Mouse (Mus musculus) hindbrain, embryonic 15.5 days (tissue): ENCODE results near the gene Pold1. TPM values are rescaled to one million over a fixed set of nuclear protein-coding genes. Genes with fewer than 3 reads are reported as not detected.

Source experiments
- ATAC-seq: fragments of 200-750 bp; cut with Nextera tagmentation; 2 replicates; pipeline ENCODE4 v1.8.0; 2017; ENCODE audit warnings: low read depth, moderate number of reproducible peaks, moderate TSS enrichment; ENCODE audit not compliant: low FRiP score
- H3K27ac ChIP-seq: fragments of 300-500 bp; sonication (generic); replicated peaks from 2 replicates; pipeline ENCODE4 v1.5.1; 2015; ENCODE audit warnings: mild to moderate bottlenecking, inconsistent platforms
- H3K27me3 ChIP-seq: fragments of 300-500 bp; sonication (generic); 2 replicates; pipeline ENCODE4 v1.6.1; 2015; ENCODE audit warnings: control low read depth, inconsistent platforms
- H3K36me3 ChIP-seq: fragments of 300-500 bp; sonication (generic); 2 replicates; pipeline ENCODE4 v1.6.1; 2015; ENCODE audit warnings: control low read depth, inconsistent platforms
- H3K4me1 ChIP-seq: fragments of 300-500 bp; sonication (generic); replicated peaks from 2 replicates; pipeline ENCODE4 v1.6.1; 2015; ENCODE audit warnings: control low read depth, inconsistent platforms
- H3K4me2 ChIP-seq: fragments of 300-500 bp; sonication (generic); 2 replicates; pipeline ENCODE4 v1.6.1; 2015; ENCODE audit warnings: moderate library complexity, mild to moderate bottlenecking, inconsistent platforms
- H3K4me3 ChIP-seq: fragments of 300-500 bp; sonication (generic); 2 replicates; pipeline ENCODE4 v1.5.1; 2015; ENCODE audit warnings: mild to moderate bottlenecking, inconsistent platforms
- H3K9ac ChIP-seq: fragments of 300-500 bp; sonication (generic); 2 replicates; pipeline ENCODE4 v1.6.1; 2015; ENCODE audit warnings: inconsistent platforms
- H3K9me3 ChIP-seq: fragments of 300-500 bp; sonication (generic); 2 replicates; pipeline ENCODE4 v1.6.1; 2016; ENCODE audit warnings: control low read depth, inconsistent platforms
- WGBS: fragments of 180-500 bp; shearing (Covaris S2); methylation state at CpG from one replicate; pipeline ENCODE4 v1.1.7; 2015; 5-methylcytosine and 5-hydroxymethylcytosine counted together
- polyA plus RNA-seq: library from polyadenylated mRNA; unstranded; fragments of >200 nt; fragmentation: Nextera tagmentation; extraction: Ambion mirVana; gene quantifications from 2 replicates; pipeline ENCODE4 v1.2.1, GENCODE M21; 2015

Gene Pold1
- polyA plus RNA-seq, 1 experiment from 2014 or later: 29.4 TPM

- Histone ChIP-seq H3K36me3 (no peaks in the 10 kb centered on the region), H3K4me3 (no peak overlapping the region), H3K27ac (no peak overlapping the region), H3K27me3 (0 out of 2 replicates have a peak, but pooled peaks cover 3% of the 10 kb centered on the region), H3K4me1 (no peaks in the 10 kb centered on the region), H3K9me3 (no peaks in the 10 kb centered on the region), H3K4me2 (no peak overlapping the region), H3K9ac (no peak overlapping the region)
- no peak for ATAC-seq
Measured at GRCm38 (mm10) chr7:44507491-44507890, 41.2 kb downstream of the Pold1 start.

GRCm38 (mm10) chr7:44501563-44502115 is 47.0 kb downstream of the Pold1 start:
- Histone ChIP-seq H3K27me3 (no peaks in the 10 kb centered on the region), H3K4me2 (no peak overlapping the region), H3K27ac (no peak overlapping the region), H3K36me3 (no peaks in the 10 kb centered on the region), H3K9ac (no peak overlapping the region), H3K9me3 (no peaks in the 10 kb centered on the region), H3K4me1 (peaks cover 11% of the 10 kb centered on the region), H3K4me3 (no peak overlapping the region)
- 37% methylated on average over 5 of the region's 5 CpGs for WGBS
- no peak for ATAC-seq

GRCm38 (mm10) chr7:44500046-44500445 is 48.6 kb downstream of the Pold1 start:
- Histone ChIP-seq H3K9me3 (no peaks in the 10 kb centered on the region), H3K4me3 (no peak overlapping the region), H3K27ac (no peak overlapping the region), H3K4me2 (no peak overlapping the region), H3K36me3 (no peaks in the 10 kb centered on the region), H3K4me1 (peaks cover 18% of the 10 kb centered on the region), H3K27me3 (no peaks in the 10 kb centered on the region), H3K9ac (no peak overlapping the region)
- 59% methylated on average over 20 of the region's 20 CpGs for WGBS
- ATAC-seq: no peak

GRCm38 (mm10) chr7:44498922-44499321 is 49.7 kb downstream of the Pold1 start:
- Histone ChIP-seq H3K4me3 (no peak overlapping the region), H3K9me3 (no peaks in the 10 kb centered on the region), H3K36me3 (no peaks in the 10 kb centered on the region), H3K4me2 (no peak overlapping the region), H3K27ac (no peak overlapping the region), H3K4me1 (peaks cover 25% of the 10 kb centered on the region), H3K9ac (no peak overlapping the region), H3K27me3 (no peaks in the 10 kb centered on the region)
- 76% methylated on average over 1 of the region's 1 CpGs for WGBS
- ATAC-seq: no peak

GRCm38 (mm10) chr7:44497361-44498055 is 51.1 kb downstream of the Pold1 start:
- Histone ChIP-seq H3K4me1 (peaks cover 25% of the 10 kb centered on the region), H3K4me3 (peak overlapping the region; percentile 86), H3K27ac (peak overlapping the region; percentile 98; the same call in 1 of the 2 replicates), H3K4me2 (peak overlapping the region; percentile 88), H3K27me3 (no peaks in the 10 kb centered on the region), H3K36me3 (peaks cover 11% of the 10 kb centered on the region), H3K9me3 (no peaks in the 10 kb centered on the region), H3K9ac (peak overlapping the region; percentile 95)
- 84% methylated on average over 10 of the region's 10 CpGs for WGBS
- no peak for ATAC-seq

- H3K36me3 ChIP-seq: peaks cover 15% of the 10 kb centered on the region
- H3K4me3 ChIP-seq: peak overlapping the region; percentile 86
- peaks cover 25% of the 10 kb centered on the region for H3K4me1 ChIP-seq
- no peaks in the 10 kb centered on the region for H3K9me3 ChIP-seq
- H3K27ac ChIP-seq: peak overlapping the region; percentile 98
- H3K9ac ChIP-seq: peak overlapping the region; percentile 95
- no peaks in the 10 kb centered on the region for H3K27me3 ChIP-seq
- H3K4me2 ChIP-seq: peak overlapping the region; percentile 88
- under 1% methylated on average over 24 of the region's 26 CpGs for WGBS
- no peak for ATAC-seq
Measured at GRCm38 (mm10) chr7:44496771-44497109, 51.9 kb downstream of the Pold1 start.

- Histone ChIP-seq H3K9ac (peak within 1 kb of the TSS; percentile 95), H3K36me3 (peaks cover 20% of the 10 kb centered on the region), H3K4me3 (peak within 1 kb of the TSS; percentile 86), H3K4me2 (peak within 1 kb of the TSS; percentile 88), H3K4me1 (peaks cover 25% of the 10 kb centered on the region), H3K9me3 (no peaks in the 10 kb centered on the region), H3K27me3 (no peaks in the 10 kb centered on the region), H3K27ac (peak within 1 kb of the TSS; percentile 98)
- peak; percentile 97 for ATAC-seq
- 1% methylated on average over 58 of the region's 58 CpGs for WGBS
Measured at GRCm38 (mm10) chr7:44495992-44496770, 52.5 kb downstream of the Pold1 start, which contains the start of the genes Emc10 and Fam71e1. TSS of gene Emc10 (minus strand) at chr7:44496529. TSS of gene Fam71e1 (plus strand) at chr7:44496581.

GRCm38 (mm10) chr7:44495086-44495485 is 53.6 kb downstream of the Pold1 start:
- no peak overlapping the region for H3K27ac ChIP-seq
- peak overlapping the region; percentile 88 for H3K4me2 ChIP-seq
- 79% methylated on average over 7 of the region's 7 CpGs for WGBS
- H3K9ac ChIP-seq: peak overlapping the region; percentile 95
- ATAC-seq: no peak
- H3K4me1 ChIP-seq: peaks cover 25% of the 10 kb centered on the region
- H3K4me3 ChIP-seq: peak overlapping the region; percentile 86
- H3K27me3 ChIP-seq: no peaks in the 10 kb centered on the region
- H3K9me3 ChIP-seq: no peaks in the 10 kb centered on the region
- H3K36me3 ChIP-seq: peaks cover 31% of the 10 kb centered on the region

GRCm38 (mm10) chr7:44494681-44495080 is 54.0 kb downstream of the Pold1 start:
- no peak for ATAC-seq
- peak overlapping the region; percentile 88 for H3K4me2 ChIP-seq

GRCm38 (mm10) chr7:44492166-44492826 is 56.4 kb downstream of the Pold1 start:
- H3K4me2 ChIP-seq: no peak overlapping the region
- H3K9me3 ChIP-seq: no peaks in the 10 kb centered on the region
- no peak overlapping the region for H3K4me3 ChIP-seq
- no peak overlapping the region for H3K9ac ChIP-seq
- no peak for ATAC-seq
- peaks cover 21% of the 10 kb centered on the region for H3K4me1 ChIP-seq
- 93% methylated on average over 21 of the region's 21 CpGs for WGBS
- H3K27ac ChIP-seq: no peak overlapping the region
- H3K36me3 ChIP-seq: peaks cover 35% of the 10 kb centered on the region
- no peaks in the 10 kb centered on the region for H3K27me3 ChIP-seq

More at GRCm38 (mm10) chr7:44494681-44495080, 54.0 kb downstream of the Pold1 start:
- no peak overlapping the region for H3K9ac ChIP-seq
- no peaks in the 10 kb centered on the region for H3K9me3 ChIP-seq
- H3K4me1 ChIP-seq: peaks cover 25% of the 10 kb centered on the region
- H3K27me3 ChIP-seq: no peaks in the 10 kb centered on the region
- H3K4me3 ChIP-seq: peak overlapping the region; percentile 86; the same call in 1 of the 2 replicates
- peaks cover 35% of the 10 kb centered on the region for H3K36me3 ChIP-seq
- WGBS: 93% methylated on average over 12 of the region's 12 CpGs
- H3K27ac ChIP-seq: no peak overlapping the region

GRCm38 (mm10) chr7:44491391-44491790 is 57.3 kb downstream of the Pold1 start:
- H3K9me3 ChIP-seq: no peaks in the 10 kb centered on the region
- peaks cover 35% of the 10 kb centered on the region for H3K36me3 ChIP-seq
- H3K4me3 ChIP-seq: no peak overlapping the region
- no peak overlapping the region for H3K27ac ChIP-seq
- H3K4me1 ChIP-seq: peaks cover 17% of the 10 kb centered on the region
- no peak overlapping the region for H3K4me2 ChIP-seq
- 98% methylated on average over 5 of the region's 5 CpGs for whole genome bisulfite sequencing
- no peak for ATAC-seq
- no peaks in the 10 kb centered on the region for H3K27me3 ChIP-seq
- H3K9ac ChIP-seq: no peak overlapping the region
